Mouse (Mus musculus): ENCODE data around the gene Plxnb2. TPM values are rescaled to one million over a fixed set of nuclear protein-coding genes. Genes with fewer than 3 reads are reported as not detected.

The Plxnb2 gene
- polyA plus RNA-seq, 1 experiment from 2014 or later: 117 TPM

GRCm38 (mm10) chr15:89182842-89183241, 2.3 kb upstream of the Plxnb2 start:
- Histone ChIP-seq H3K4me3 (ENCODE audit: low read depth, low read length) (no peak overlapping the region), H3K27ac (ENCODE audit: low read depth, low read length) (no peak overlapping the region), H3K36me3 (ENCODE audit: control insufficient read depth, insufficient read depth, low read length) (0 out of 2 replicates have a peak, but pooled peaks cover 3% of the 10 kb centered on the region), H3K9me3 (ENCODE audit: control insufficient read depth, low read length) (no peaks in the 10 kb centered on the region), H3K4me2 (ENCODE audit: low read depth) (no peak overlapping the region), H3K27me3 (ENCODE audit: control insufficient read depth, insufficient read depth, low read length) (no peaks in the 10 kb centered on the region), H3K9ac (ENCODE audit: low read length) (no peak overlapping the region), H3K4me1 (ENCODE audit: control insufficient read depth, insufficient read depth, low read length) (peaks cover 29% of the 10 kb centered on the region)
- ATAC-seq (ENCODE audit: insufficient read depth, low FRiP score, low TSS enrichment): no peak
- WGBS: 60% methylated on average over 5 of the region's 5 CpGs
- DNase-seq (ENCODE audit: low spot score): no peak

GRCm38 (mm10) chr15:89182328-89182741, 1.7 kb upstream of the Plxnb2 start:
- DNase-seq (ENCODE audit: low spot score) (peak; percentile 42), ATAC-seq (ENCODE audit: insufficient read depth, low FRiP score, low TSS enrichment) (no peak)
- H3K27ac ChIP-seq (ENCODE audit: low read depth, low read length): no peak overlapping the region
- H3K9me3 ChIP-seq (ENCODE audit: control insufficient read depth, low read length): no peaks in the 10 kb centered on the region
- H3K4me2 ChIP-seq (ENCODE audit: low read depth): no peak overlapping the region
- H3K4me1 ChIP-seq (ENCODE audit: control insufficient read depth, insufficient read depth, low read length): peaks cover 34% of the 10 kb centered on the region
- H3K4me3 ChIP-seq (ENCODE audit: low read depth, low read length): no peak overlapping the region
- H3K9ac ChIP-seq (ENCODE audit: low read length): no peak overlapping the region
- 0 out of 2 replicates have a peak, but pooled peaks cover 3% of the 10 kb centered on the region for H3K36me3 ChIP-seq (ENCODE audit: control insufficient read depth, insufficient read depth, low read length)
- WGBS: 47% methylated on average over 6 of the region's 6 CpGs
- no peaks in the 10 kb centered on the region for H3K27me3 ChIP-seq (ENCODE audit: control insufficient read depth, insufficient read depth, low read length)

- H3K36me3 ChIP-seq (ENCODE audit: control insufficient read depth, insufficient read depth, low read length): 0 out of 2 replicates have a peak, but pooled peaks cover 3% of the 10 kb centered on the region
- peak overlapping the region; percentile 76; the same call in 1 of the 2 replicates for H3K4me3 ChIP-seq (ENCODE audit: low read depth, low read length)
- DNase-seq (ENCODE audit: low spot score) (no peak), ATAC-seq (ENCODE audit: insufficient read depth, low FRiP score, low TSS enrichment) (no peak)
- no peaks in the 10 kb centered on the region for H3K27me3 ChIP-seq (ENCODE audit: control insufficient read depth, insufficient read depth, low read length)
- peaks cover 40% of the 10 kb centered on the region for H3K4me1 ChIP-seq (ENCODE audit: control insufficient read depth, insufficient read depth, low read length)
- H3K9me3 ChIP-seq (ENCODE audit: control insufficient read depth, low read length): no peaks in the 10 kb centered on the region
- H3K27ac ChIP-seq (ENCODE audit: low read depth, low read length): no peak overlapping the region
- WGBS: 80% methylated on average over 10 of the region's 10 CpGs
- no peak overlapping the region for H3K9ac ChIP-seq (ENCODE audit: low read length)
- peak overlapping the region; percentile 95 for H3K4me2 ChIP-seq (ENCODE audit: low read depth)
These were observed 1.1 kb upstream of the Plxnb2 start for GRCm38 (mm10) chr15:89181561-89182270.

GRCm38 (mm10) chr15:89180081-89180541, 477 bp downstream of the Plxnb2 start:
- Histone ChIP-seq H3K36me3 (ENCODE audit: control insufficient read depth, insufficient read depth, low read length) (0 out of 2 replicates have a peak, but pooled peaks cover 3% of the 10 kb centered on the region), H3K27ac (ENCODE audit: low read depth, low read length) (peak overlapping the region; percentile 79), H3K9me3 (ENCODE audit: control insufficient read depth, low read length) (no peaks in the 10 kb centered on the region), H3K4me1 (ENCODE audit: control insufficient read depth, insufficient read depth, low read length) (peaks cover 47% of the 10 kb centered on the region), H3K4me3 (ENCODE audit: low read depth, low read length) (peak overlapping the region; percentile 76), H3K9ac (ENCODE audit: low read length) (peak overlapping the region; percentile 92), H3K27me3 (ENCODE audit: control insufficient read depth, insufficient read depth, low read length) (no peaks in the 10 kb centered on the region), H3K4me2 (ENCODE audit: low read depth) (peak overlapping the region; percentile 95)
- no peak for DNase-seq (ENCODE audit: low spot score)
- WGBS: 1% methylated on average over 26 of the region's 26 CpGs
- no peak; the same call in none of the 2 replicates for ATAC-seq (ENCODE audit: insufficient read depth, low FRiP score, low TSS enrichment)

DNA sequence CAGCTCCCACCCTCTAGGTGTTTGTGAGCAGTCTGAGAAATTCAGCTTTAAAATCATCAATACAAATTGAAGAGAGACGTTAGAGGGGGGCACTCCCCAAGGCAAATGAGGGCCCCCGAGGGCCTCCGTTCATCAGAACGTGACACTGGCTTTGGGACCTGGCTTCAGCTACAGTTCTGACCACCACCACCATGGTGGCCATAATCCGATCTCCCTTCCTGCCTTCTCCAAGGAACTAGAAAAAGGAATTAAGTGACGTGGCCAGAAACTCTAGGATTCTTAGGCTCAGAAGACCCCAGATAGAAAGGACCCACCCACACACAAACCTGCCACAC, 991 bp downstream of the Plxnb2 start:
- peaks cover 50% of the 10 kb centered on the region for H3K4me1 ChIP-seq (ENCODE audit: control insufficient read depth, insufficient read depth, low read length)

DNA sequence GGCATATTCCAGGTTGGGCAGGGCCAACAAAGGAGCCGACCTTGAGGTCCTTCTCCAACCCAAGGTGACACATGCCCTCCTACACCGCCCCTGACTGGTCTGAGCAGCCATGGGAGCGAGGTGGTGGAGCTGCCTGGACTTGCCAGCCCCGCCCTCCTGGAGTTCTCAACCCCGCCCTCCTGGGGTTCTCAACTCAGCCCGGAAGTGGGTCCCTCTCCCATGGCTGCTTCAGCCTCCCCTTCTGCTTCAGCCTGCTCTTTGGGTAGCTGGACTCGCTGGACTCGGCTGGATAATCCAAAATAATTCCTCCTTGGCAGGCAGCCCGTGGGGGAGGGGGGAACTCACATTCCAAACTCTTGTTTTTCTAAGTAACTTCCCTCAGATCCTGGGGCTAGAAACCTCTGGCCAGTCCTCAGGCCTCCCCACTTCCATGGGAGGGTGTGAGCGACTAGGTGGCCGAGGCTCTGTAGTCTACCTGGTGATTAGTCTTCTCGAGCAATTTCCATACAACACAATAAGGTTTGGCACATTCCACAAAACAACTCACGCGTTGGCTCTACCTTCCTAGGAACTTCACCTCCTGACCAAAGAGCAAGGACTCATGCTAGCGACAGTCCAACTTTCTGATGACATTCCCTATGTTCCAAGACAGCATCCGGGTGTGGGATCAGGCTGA, 1.5 kb downstream of the Plxnb2 start:
- no peaks in the 10 kb centered on the region for H3K36me3 ChIP-seq (ENCODE audit: control insufficient read depth, insufficient read depth, low read length)
- H3K9me3 ChIP-seq (ENCODE audit: control insufficient read depth, low read length): no peaks in the 10 kb centered on the region
- H3K4me2 ChIP-seq (ENCODE audit: low read depth): peak overlapping the region; percentile 95
- H3K27me3 ChIP-seq (ENCODE audit: control insufficient read depth, insufficient read depth, low read length): no peaks in the 10 kb centered on the region
- H3K4me3 ChIP-seq (ENCODE audit: low read depth, low read length): peak overlapping the region; percentile 76
- H3K9ac ChIP-seq (ENCODE audit: low read length): peak overlapping the region; percentile 92
- no peak for ATAC-seq (ENCODE audit: insufficient read depth, low FRiP score, low TSS enrichment)
- H3K27ac ChIP-seq (ENCODE audit: low read depth, low read length): no peak overlapping the region
- peaks cover 52% of the 10 kb centered on the region for H3K4me1 ChIP-seq (ENCODE audit: control insufficient read depth, insufficient read depth, low read length)
- WGBS: 4% methylated on average over 16 of the region's 16 CpGs
- peak; percentile 49 for DNase-seq (ENCODE audit: low spot score)

More for the DNA sequence above, 991 bp downstream of the Plxnb2 start:
- peak overlapping the region; percentile 92 for H3K9ac ChIP-seq (ENCODE audit: low read length)
- ATAC-seq (ENCODE audit: insufficient read depth, low FRiP score, low TSS enrichment) (no peak), DNase-seq (ENCODE audit: low spot score) (no peak)
- H3K4me2 ChIP-seq (ENCODE audit: low read depth): peak overlapping the region; percentile 95
- no peak overlapping the region for H3K27ac ChIP-seq (ENCODE audit: low read depth, low read length)
- H3K36me3 ChIP-seq (ENCODE audit: control insufficient read depth, insufficient read depth, low read length): no peaks in the 10 kb centered on the region
- no peaks in the 10 kb centered on the region for H3K27me3 ChIP-seq (ENCODE audit: control insufficient read depth, insufficient read depth, low read length)
- H3K4me3 ChIP-seq (ENCODE audit: low read depth, low read length): peak overlapping the region; percentile 76
- WGBS: 5% methylated on average over 6 of the region's 6 CpGs
- no peaks in the 10 kb centered on the region for H3K9me3 ChIP-seq (ENCODE audit: control insufficient read depth, low read length)

GRCm38 (mm10) chr15:89178260-89178860, 2.2 kb downstream of the Plxnb2 start:
- Histone ChIP-seq H3K4me2 (ENCODE audit: low read depth) (peak overlapping the region; percentile 95), H3K36me3 (ENCODE audit: control insufficient read depth, insufficient read depth, low read length) (no peaks in the 10 kb centered on the region), H3K9ac (ENCODE audit: low read length) (peak overlapping the region; percentile 92; the same call in 1 of the 2 replicates), H3K9me3 (ENCODE audit: control insufficient read depth, low read length) (no peaks in the 10 kb centered on the region), H3K4me1 (ENCODE audit: control insufficient read depth, insufficient read depth, low read length) (peaks cover 59% of the 10 kb centered on the region), H3K4me3 (ENCODE audit: low read depth, low read length) (peak overlapping the region; percentile 76), H3K27me3 (ENCODE audit: control insufficient read depth, insufficient read depth, low read length) (no peaks in the 10 kb centered on the region), H3K27ac (ENCODE audit: low read depth, low read length) (no peak overlapping the region)
- WGBS: 72% methylated on average over 7 of the region's 7 CpGs
- ATAC-seq (ENCODE audit: insufficient read depth, low FRiP score, low TSS enrichment) (no peak), DNase-seq (ENCODE audit: low spot score) (no peak)

DNA sequence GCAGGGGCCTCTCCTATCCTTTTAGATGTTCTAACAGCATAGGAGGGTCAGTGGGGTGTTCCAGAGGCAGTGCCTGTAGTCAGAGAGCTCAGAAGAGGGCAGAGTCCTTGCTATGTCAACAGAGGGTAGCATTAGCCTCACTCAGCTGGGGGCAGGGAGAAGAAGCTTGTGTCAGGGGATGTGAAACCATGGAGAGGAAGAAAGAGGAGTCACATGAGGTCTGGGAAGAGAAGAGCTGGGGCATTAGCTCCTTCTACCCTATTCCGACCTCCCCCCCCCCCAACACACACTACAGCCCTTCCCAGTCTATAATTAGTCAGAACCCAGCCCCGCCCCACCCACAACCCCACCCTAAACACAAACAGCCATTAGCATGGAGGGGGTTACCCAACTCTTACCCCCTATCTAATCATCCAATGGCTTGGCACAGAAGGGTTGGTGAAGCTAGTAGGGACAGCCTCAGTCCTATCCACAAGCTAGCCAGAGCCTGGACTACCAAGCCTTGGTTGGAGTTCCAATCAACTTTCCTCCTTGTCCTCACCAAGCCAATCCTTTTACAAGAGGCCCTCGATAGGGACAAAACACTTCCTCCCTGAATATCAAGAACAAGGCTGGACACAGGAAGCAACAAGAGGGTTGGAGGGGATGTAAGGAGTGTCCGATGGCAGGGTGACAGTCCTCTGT, 2.9 kb downstream of the Plxnb2 start:
- Histone ChIP-seq H3K27ac (ENCODE audit: low read depth, low read length) (no peak overlapping the region), H3K4me3 (ENCODE audit: low read depth, low read length) (no peak overlapping the region), H3K4me1 (ENCODE audit: control insufficient read depth, insufficient read depth, low read length) (peaks cover 66% of the 10 kb centered on the region), H3K36me3 (ENCODE audit: control insufficient read depth, insufficient read depth, low read length) (no peaks in the 10 kb centered on the region), H3K27me3 (ENCODE audit: control insufficient read depth, insufficient read depth, low read length) (no peaks in the 10 kb centered on the region), H3K9ac (ENCODE audit: low read length) (no peak overlapping the region), H3K9me3 (ENCODE audit: control insufficient read depth, low read length) (no peaks in the 10 kb centered on the region), H3K4me2 (ENCODE audit: low read depth) (peak overlapping the region; percentile 95)
- no peak for DNase-seq (ENCODE audit: low spot score)
- WGBS: 78% methylated on average over 4 of the region's 4 CpGs
- no peak for ATAC-seq (ENCODE audit: insufficient read depth, low FRiP score, low TSS enrichment)

All from neural tube, embryonic 11.5 days (tissue).